Mouse (Mus musculus) spleen, postnatal 10 days (tissue): ENCODE measurements around the gene Pmm2.

Source experiments
- DNase-seq, 2 experiments: peaks; one replicate each; pipeline ENCODE4 v3.0.0; 2021 to 2022; ENCODE audit warnings: low spot score in 2 of 2

Pmm2 gene

GRCm38 (mm10) chr16:8656256-8656655, 18.8 kb downstream of the Pmm2 start:
- no peak for DNase-seq

GRCm38 (mm10) chr16:8658349-8658748, 20.9 kb downstream of the Pmm2 start:
- no peak for DNase-seq

- no peak for DNase-seq
These were observed 21.3 kb downstream of the Pmm2 start for GRCm38 (mm10) chr16:8658764-8659163.

- DNase-seq = no peak
These were observed 25.5 kb downstream of the Pmm2 start for GRCm38 (mm10) chr16:8663022-8663421.

- no peak for DNase-seq
These were observed 26.4 kb downstream of the Pmm2 start for GRCm38 (mm10) chr16:8663606-8664539.

GRCm38 (mm10) chr16:8665367-8665766, 27.9 kb downstream of the Pmm2 start:
- DNase-seq = no peak

GRCm38 (mm10) chr16:8666452-8666851, 29.0 kb downstream of the Pmm2 start:
- DNase-seq = no peak

GRCm38 (mm10) chr16:8667261-8667660, 29.8 kb downstream of the Pmm2 start:
- DNase-seq = no peak

- no peak for DNase-seq
These were observed 30.3 kb downstream of the Pmm2 start for GRCm38 (mm10) chr16:8667814-8668213.

GRCm38 (mm10) chr16:8668386-8668785, 30.9 kb downstream of the Pmm2 start:
- DNase-seq = no peak

GRCm38 (mm10) chr16:8669432-8669831, 32.0 kb downstream of the Pmm2 start:
- DNase-seq = no peak

GRCm38 (mm10) chr16:8670041-8671035, 32.9 kb downstream of the Pmm2 start:
- no peak for DNase-seq

GRCm38 (mm10) chr16:8671551-8672349, 34.3 kb downstream of the Pmm2 start, which contains the start of gene Carhsp1:
Gene Carhsp1, minus strand, starts transcription at chr16:8672155.
- DNase-seq = peak; percentile 96 to 99

- no peak for DNase-seq
These were observed 34.8 kb downstream of the Pmm2 start for GRCm38 (mm10) chr16:8672350-8672687.

GRCm38 (mm10) chr16:8672811-8673210, 35.3 kb downstream of the Pmm2 start:
- no peak for DNase-seq

- DNase-seq = no peak
These were observed 35.9 kb downstream of the Pmm2 start for GRCm38 (mm10) chr16:8673343-8673742.

- DNase-seq = peak; percentile 63 to 77
These were observed 36.7 kb downstream of the Pmm2 start for GRCm38 (mm10) chr16:8674165-8674564.

- DNase-seq = peak; percentile 58 to 78
These were observed 38.1 kb downstream of the Pmm2 start for GRCm38 (mm10) chr16:8675559-8675958.

- peak in 1 of 2 experiments; percentile 61 for DNase-seq
These were observed 38.8 kb downstream of the Pmm2 start for GRCm38 (mm10) chr16:8676228-8676627.

GRCm38 (mm10) chr16:8676800-8677199, 39.3 kb downstream of the Pmm2 start:
- peak; percentile 73 to 84 for DNase-seq

- peak; percentile 63 to 77 for DNase-seq
These were observed 40.6 kb downstream of the Pmm2 start for GRCm38 (mm10) chr16:8678035-8678434.
